In genomic region chr6:116006731-116007130, GRCm38 (mm10) we compare ENCODE assay signal across 8 mouse cellular contexts. TPM values are rescaled to one million over a fixed set of nuclear protein-coding genes. Genes with fewer than 3 reads are reported as not detected.
DNase-seq lines count a peak whose midpoint lies in the region; ATAC-seq and TF ChIP-seq lines count a peak whose summit lies in the region.

No protein-coding gene starts in this region.

- peak overlapping the region; percentile 16; the same call in 1 of the 2 replicates for H3K27ac ChIP-seq in midbrain, embryonic 15.5 days
- H3K27ac ChIP-seq in midbrain, embryonic 14.5 days (replicated peaks; ENCODE audit: low read depth, low read length): no peak overlapping the region
- H3K27ac ChIP-seq in embryonic facial prominence, embryonic 11.5 days (replicated peaks; ENCODE audit: low read depth, low read length): no peak overlapping the region
- H3K27ac ChIP-seq in heart, embryonic 15.5 days: peak overlapping the region; percentile 86
- H3K27ac ChIP-seq in limb, embryonic 15.5 days: peak overlapping the region; percentile 65
- peak overlapping the region; percentile 37; the same call in 1 of the 2 replicates for H3K27ac ChIP-seq in small intestine, adult 2 months (ENCODE audit: insufficient read depth, low read depth, low read length)
- no peak overlapping the region for H3K27ac ChIP-seq in midbrain, embryonic 16.5 days (ENCODE audit: low read length)

- H3K9ac ChIP-seq in midbrain, embryonic 15.5 days: no peak overlapping the region
- no peak overlapping the region for H3K9ac ChIP-seq in midbrain, embryonic 14.5 days (replicated peaks; ENCODE audit: low read length)
- H3K9ac ChIP-seq in embryonic facial prominence, embryonic 11.5 days (replicated peaks; ENCODE audit: low read length): peak overlapping the region; percentile 9; the same call in 1 of the 2 replicates
- no peak overlapping the region; the same call in 1 of the 2 replicates for H3K9ac ChIP-seq in heart, embryonic 15.5 days
- H3K9ac ChIP-seq in limb, embryonic 15.5 days: no peak overlapping the region; the same call in 1 of the 2 replicates
- no peak overlapping the region for H3K9ac ChIP-seq in midbrain, embryonic 16.5 days (ENCODE audit: low read depth, low read length)

- no peaks in the 10 kb centered on the region for H3K36me3 ChIP-seq in midbrain, embryonic 15.5 days (replicated peaks)
- H3K36me3 ChIP-seq in midbrain, embryonic 14.5 days (ENCODE audit: control insufficient read depth, insufficient read depth, low read length): no peaks in the 10 kb centered on the region
- no peaks in the 10 kb centered on the region for H3K36me3 ChIP-seq in embryonic facial prominence, embryonic 11.5 days (replicated peaks; ENCODE audit: control insufficient read depth, insufficient read depth, low read depth, low read length)
- H3K36me3 ChIP-seq in heart, embryonic 15.5 days: no peaks in the 10 kb centered on the region
- H3K36me3 ChIP-seq in limb, embryonic 15.5 days: no peaks in the 10 kb centered on the region
- no peaks in the 10 kb centered on the region for H3K36me3 ChIP-seq in small intestine, adult 2 months (ENCODE audit: control insufficient read depth, insufficient read depth, low read length)
- no peaks in the 10 kb centered on the region for H3K36me3 ChIP-seq in midbrain, embryonic 16.5 days (ENCODE audit: control insufficient read depth, insufficient read depth, low read length)

- ATAC-seq in midbrain, embryonic 15.5 days (replicated peaks): no peak
- no peak for ATAC-seq in midbrain, embryonic 14.5 days (ENCODE audit: low FRiP score, low TSS enrichment)
- ATAC-seq in embryonic facial prominence, embryonic 11.5 days (replicated peaks; ENCODE audit: insufficient number of reproducible peaks, low FRiP score, low TSS enrichment, low read depth): no peak
- ATAC-seq in heart, embryonic 15.5 days (replicated peaks; ENCODE audit: insufficient number of reproducible peaks, insufficient read depth, low FRiP score, low read depth): peak; percentile 44
- no peak for ATAC-seq in limb, embryonic 15.5 days (ENCODE audit: insufficient number of reproducible peaks, low FRiP score, low TSS enrichment, low read depth)
- no peak for ATAC-seq in midbrain, embryonic 16.5 days

- WGBS in midbrain, embryonic 15.5 days: 46% methylated on average over 9 of the region's 9 CpGs
- whole genome bisulfite sequencing in midbrain, embryonic 14.5 days: 55% methylated on average over 9 of the region's 9 CpGs
- 26% methylated on average over 9 of the region's 9 CpGs for whole genome bisulfite sequencing in embryonic facial prominence, embryonic 11.5 days
- WGBS in heart, embryonic 15.5 days: 39% methylated on average over 9 of the region's 9 CpGs
- WGBS in limb, embryonic 15.5 days: 37% methylated on average over 9 of the region's 9 CpGs
- 35% methylated on average over 9 of the region's 9 CpGs for WGBS in small intestine, adult 2 months
- 48% methylated on average over 9 of the region's 9 CpGs for WGBS in midbrain, embryonic 16.5 days

- TF ChIP-seq CTCF in small intestine, adult 2 months (IDR thresholded peaks at IDR 0.05; ENCODE audit: extremely low read depth, insufficient read length, insufficient replicate concordance, low read depth, low read length): no peak

- DNase-seq in midbrain, embryonic 14.5 days: no peak
- DNase-seq in embryonic facial prominence, embryonic 11.5 days (ENCODE audit: low spot score): peak; percentile 30
- no peak for DNase-seq in retina, embryonic 14.5 days (ENCODE audit: low spot score)

- H3K9me3 ChIP-seq in midbrain, embryonic 15.5 days: no peaks in the 10 kb centered on the region
- H3K9me3 ChIP-seq in midbrain, embryonic 14.5 days (ENCODE audit: control insufficient read depth, low read length): no peaks in the 10 kb centered on the region
- H3K9me3 ChIP-seq in embryonic facial prominence, embryonic 11.5 days (replicated peaks; ENCODE audit: control insufficient read depth, low read length): no peaks in the 10 kb centered on the region
- H3K9me3 ChIP-seq in heart, embryonic 15.5 days (replicated peaks): no peaks in the 10 kb centered on the region
- no peaks in the 10 kb centered on the region for H3K9me3 ChIP-seq in limb, embryonic 15.5 days
- no peaks in the 10 kb centered on the region for H3K9me3 ChIP-seq in midbrain, embryonic 16.5 days (replicated peaks; ENCODE audit: control insufficient read depth, low read length, poor library complexity, severe bottlenecking)

- no peaks in the 10 kb centered on the region for H3K27me3 ChIP-seq in midbrain, embryonic 15.5 days (replicated peaks)
- no peaks in the 10 kb centered on the region for H3K27me3 ChIP-seq in midbrain, embryonic 14.5 days (ENCODE audit: control insufficient read depth, insufficient read depth, low read length)
- no peaks in the 10 kb centered on the region for H3K27me3 ChIP-seq in embryonic facial prominence, embryonic 11.5 days (ENCODE audit: control insufficient read depth, insufficient read depth, low read length)
- H3K27me3 ChIP-seq in heart, embryonic 15.5 days: no peaks in the 10 kb centered on the region
- no peaks in the 10 kb centered on the region for H3K27me3 ChIP-seq in limb, embryonic 15.5 days
- H3K27me3 ChIP-seq in small intestine, adult 2 months (ENCODE audit: control insufficient read depth, insufficient read depth, low read length): no peaks in the 10 kb centered on the region
- no peaks in the 10 kb centered on the region for H3K27me3 ChIP-seq in midbrain, embryonic 16.5 days (ENCODE audit: control insufficient read depth, insufficient read depth, low read depth, low read length)

- no peaks in the 10 kb centered on the region for H3K4me1 ChIP-seq in midbrain, embryonic 15.5 days
- no peaks in the 10 kb centered on the region for H3K4me1 ChIP-seq in midbrain, embryonic 14.5 days (ENCODE audit: control insufficient read depth, insufficient read depth, low read length)
- H3K4me1 ChIP-seq in embryonic facial prominence, embryonic 11.5 days (ENCODE audit: control insufficient read depth, insufficient read depth, low read length): peaks cover 6% of the 10 kb centered on the region; the same call in 1 of the 2 replicates
- H3K4me1 ChIP-seq in heart, embryonic 15.5 days (replicated peaks): peaks cover 54% of the 10 kb centered on the region
- H3K4me1 ChIP-seq in limb, embryonic 15.5 days: peaks cover 32% of the 10 kb centered on the region
- H3K4me1 ChIP-seq in small intestine, adult 2 months (ENCODE audit: control insufficient read depth, insufficient read depth, insufficient read length, low read length): peaks cover 2% of the 10 kb centered on the region; the same call in 1 of the 2 replicates
- H3K4me1 ChIP-seq in midbrain, embryonic 16.5 days (ENCODE audit: control insufficient read depth, insufficient read depth, low read length): no peaks in the 10 kb centered on the region

- H3K4me3 ChIP-seq in midbrain, embryonic 15.5 days: no peak overlapping the region
- H3K4me3 ChIP-seq in midbrain, embryonic 14.5 days (replicated peaks; ENCODE audit: low read depth, low read length): no peak overlapping the region
- H3K4me3 ChIP-seq in embryonic facial prominence, embryonic 11.5 days (ENCODE audit: low read depth, low read length): no peak overlapping the region
- no peak overlapping the region for H3K4me3 ChIP-seq in heart, embryonic 15.5 days
- H3K4me3 ChIP-seq in limb, embryonic 15.5 days: no peak overlapping the region
- no peak overlapping the region for H3K4me3 ChIP-seq in small intestine, adult 2 months (ENCODE audit: low read depth, low read length)
- no peak overlapping the region for H3K4me3 ChIP-seq in midbrain, embryonic 16.5 days (ENCODE audit: low read depth, low read length)

- no peak for TF ChIP-seq POLR2A in small intestine, adult 2 months (IDR thresholded peaks at IDR 0.05; ENCODE audit: low read depth, low read length)

- H3K4me2 ChIP-seq in midbrain, embryonic 15.5 days: no peak overlapping the region
- H3K4me2 ChIP-seq in midbrain, embryonic 14.5 days (ENCODE audit: low read length): no peak overlapping the region
- no peak overlapping the region for H3K4me2 ChIP-seq in embryonic facial prominence, embryonic 11.5 days (ENCODE audit: low read depth, low read length)
- H3K4me2 ChIP-seq in heart, embryonic 15.5 days: 0 out of 2 replicates have a peak overlapping the region, but pooled peaks have one; percentile 1
- H3K4me2 ChIP-seq in limb, embryonic 15.5 days: no peak overlapping the region
- H3K4me2 ChIP-seq in midbrain, embryonic 16.5 days (ENCODE audit: low read length): no peak overlapping the region

RNA-seq across cellular contexts. Expression of gene Plxnd1, which starts 11.9 kb away (rescaled TPM):
- 8.0 and 8.3 TPM in 2 replicates for polyA plus RNA-seq in midbrain, embryonic 15.5 days (2015; fragmentation: Nextera tagmentation; extraction: Ambion mirVana)
- 3.9 and 9.0 TPM in 2 replicates for polyA plus RNA-seq in midbrain, embryonic 14.5 days (2014; fragmentation: Nextera tagmentation; extraction: Ambion mirVana)
- polyA plus RNA-seq in embryonic facial prominence, embryonic 11.5 days (2014; fragmentation: Nextera tagmentation; extraction: Ambion mirVana): 19.1 and 20.3 TPM in 2 replicates
- polyA plus RNA-seq in heart, embryonic 15.5 days (2015; fragmentation: Nextera tagmentation; extraction: Ambion mirVana): 38.6 and 53.4 TPM in 2 replicates
- polyA plus RNA-seq in limb, embryonic 15.5 days (2015; fragmentation: Nextera tagmentation; extraction: Ambion mirVana): 31.7 and 32.2 TPM in 2 replicates
- polyA plus RNA-seq in small intestine, adult 2 months (2012; rRNA removed): 26.2 TPM in 2 replicates
- 7.5 and 7.7 TPM in 2 replicates for polyA plus RNA-seq in midbrain, embryonic 16.5 days (2015; fragmentation: Nextera tagmentation; extraction: Ambion mirVana)

Comparison
In these comparisons a context has a peak if more than half of its experiments do, and no peak if none do; other contexts are left out.
1. H3K27ac ChIP-seq: peak in midbrain, embryonic 15.5 days (single experiment), heart, embryonic 15.5 days (single experiment), limb, embryonic 15.5 days (single experiment) and small intestine, adult 2 months (single experiment); none in midbrain, embryonic 14.5 days (single experiment), embryonic facial prominence, embryonic 11.5 days (single experiment) and midbrain, embryonic 16.5 days (single experiment).